Mouse (Mus musculus) B cell, adult (primary cell): ENCODE measurements around the gene Mymx. TPM values are rescaled to one million over a fixed set of nuclear protein-coding genes. Genes with fewer than 3 reads are reported as not detected.

Source experiments
- total RNA-seq: library from RNA; stranded (reverse); gene quantifications from 4 replicates; pipeline ENCODE4 v1.2.4, GENCODE M21; 2023; ENCODE audit not compliant: inconsistent age

Mymx gene
- total RNA-seq, result not detected in 4 replicates

DNA sequence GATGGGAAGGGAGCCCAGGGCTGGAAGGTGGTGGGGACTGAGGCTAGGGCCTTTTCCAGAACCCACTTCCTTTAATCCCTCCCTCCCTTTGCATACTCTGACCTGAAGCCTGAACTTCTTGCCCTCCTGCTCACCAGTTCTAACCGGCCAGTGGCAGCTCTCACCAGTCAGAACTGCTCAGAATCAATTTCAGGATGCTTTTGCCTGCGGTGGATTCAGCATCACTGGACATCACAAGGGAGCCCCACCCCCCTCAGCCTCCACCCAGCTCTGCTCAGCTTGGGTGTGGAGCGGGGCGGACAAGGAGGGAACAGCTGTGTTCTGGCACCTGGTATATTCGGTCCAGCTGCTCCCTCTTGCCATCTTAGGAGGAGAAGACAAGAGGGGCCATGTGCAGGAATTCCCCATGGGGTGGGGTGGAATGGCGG is at the start of gene Mymx:
Gene Mymx (minus strand): TSS at position 226 of the 428 bp plus-strand sequence.

DNA sequence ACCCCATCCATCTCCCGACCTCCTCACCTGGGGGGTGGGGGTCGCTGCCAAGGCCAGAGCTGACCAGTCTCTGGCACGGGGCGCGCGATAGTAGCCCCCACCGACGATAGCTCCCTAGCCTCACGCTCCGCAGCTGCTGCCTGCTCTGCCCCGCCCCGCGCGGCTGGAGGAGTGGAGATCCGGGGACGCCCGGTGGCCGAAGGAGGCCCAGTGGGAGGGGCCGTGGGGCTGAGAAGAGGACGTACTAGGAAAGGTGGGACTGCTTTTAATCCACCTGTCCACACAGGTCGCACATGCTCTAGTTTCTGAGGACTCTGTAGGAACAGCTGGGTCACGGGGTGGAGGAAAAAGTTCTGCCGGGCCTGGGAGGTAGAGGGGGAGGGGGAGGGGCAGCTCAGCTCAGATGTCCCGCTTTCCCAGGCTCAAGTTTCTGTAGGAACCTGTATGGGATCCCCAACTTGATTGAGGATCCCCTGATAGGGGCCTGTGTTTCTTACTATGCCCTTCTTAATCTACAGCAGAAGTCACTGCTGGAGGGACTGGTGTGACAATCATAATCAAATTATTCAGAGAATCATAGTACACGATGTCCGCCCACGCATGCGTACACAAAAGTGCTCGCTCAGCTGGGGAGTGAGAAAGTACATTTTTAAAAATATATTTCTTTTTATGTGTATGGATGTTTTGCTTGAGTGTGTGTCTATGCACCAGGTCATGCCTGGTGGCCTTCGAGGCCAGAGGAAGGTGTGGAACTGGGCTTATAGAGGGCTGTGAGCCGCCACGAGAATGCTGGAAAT is 2.3 kb downstream of the Mymx start, which contains the start of gene Slc29a1:
Gene Slc29a1 (minus strand): TSS at position 161 of the 797 bp plus-strand sequence.

DNA sequence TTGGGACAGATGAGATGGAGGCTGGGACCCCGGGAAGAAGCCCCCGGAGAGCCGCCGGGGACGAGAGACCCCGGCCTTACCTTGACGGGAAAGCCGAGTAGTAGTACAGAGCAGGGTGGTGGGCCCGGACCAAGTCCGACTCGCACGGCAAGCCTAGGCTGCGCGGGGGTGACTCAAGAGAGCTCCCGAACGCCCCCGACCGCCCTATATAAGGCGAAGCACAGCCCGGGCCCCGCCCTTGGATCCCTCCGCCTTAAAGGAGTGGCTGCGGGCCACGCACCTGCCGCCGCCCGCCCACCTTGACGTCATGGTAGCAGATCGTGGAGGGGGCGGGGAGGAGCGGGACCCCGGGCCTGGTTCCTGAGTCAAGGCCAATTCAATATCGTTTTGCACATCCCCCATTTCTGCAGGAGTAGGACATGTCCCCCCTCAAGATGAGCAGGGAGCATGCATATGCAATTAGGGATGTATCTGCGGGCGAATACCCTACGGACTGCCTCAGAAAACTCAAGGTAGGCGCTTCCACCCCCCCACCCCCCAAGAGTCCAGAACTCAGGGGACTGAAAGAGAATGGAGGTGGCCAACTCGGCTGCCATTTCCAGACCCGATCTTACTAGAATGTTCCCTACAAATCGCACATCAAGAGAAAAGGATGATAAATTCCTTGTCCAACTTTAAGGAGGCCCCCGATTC is 28.7 kb downstream of the Mymx start, which contains the start of gene Hsp90ab1:
Gene Hsp90ab1 (minus strand): TSS at position 185 of the 693 bp plus-strand sequence.

GRCm38 (mm10) chr17:45563655-45564530 is 38.0 kb downstream of the Mymx start, which contains the start of gene Slc35b2:
TSS of gene Slc35b2 (plus strand) at chr17:45563874.

DNA sequence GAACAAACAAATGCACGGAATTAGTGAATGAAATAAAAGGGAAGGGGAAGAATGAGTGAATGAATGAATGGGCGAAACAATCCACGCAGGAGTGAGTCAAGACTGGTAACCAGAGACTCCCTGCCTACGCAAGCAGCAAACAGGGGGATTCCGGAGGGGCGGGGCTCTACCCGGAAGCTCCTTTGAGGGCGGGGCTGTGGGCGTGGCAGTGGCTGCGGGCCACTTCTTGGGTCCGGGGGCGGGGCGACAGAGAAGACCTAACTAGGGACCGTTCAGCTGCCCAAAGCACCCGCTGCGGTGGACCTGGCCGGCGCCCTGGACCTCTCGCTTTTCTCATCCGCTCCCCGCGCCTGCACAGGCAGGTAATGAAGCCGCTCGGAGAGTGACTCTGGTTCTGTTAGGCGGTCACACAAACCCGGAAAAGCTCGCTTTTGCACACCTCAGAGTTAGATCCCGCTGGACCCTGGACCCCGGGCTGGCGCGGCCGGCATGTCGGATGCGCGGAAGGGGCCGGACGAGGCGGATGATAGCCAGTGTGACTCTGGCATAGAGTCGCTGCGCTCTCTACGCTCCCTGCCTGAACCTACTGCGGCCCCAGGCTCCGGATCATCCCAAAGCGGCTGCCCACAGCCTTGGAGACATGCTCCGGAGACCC is 46.3 kb downstream of the Mymx start, which contains the start of gene Nfkbie:
Gene Nfkbie (plus strand): TSS at position 252 of the 655 bp plus-strand sequence.

Other genes starting within 250 kb of the Mymx start
- 94.6 to 97.8 TPM (median 95.5 TPM) in 4 replicates for gene Cdc5l, start 168.4 kb downstream of the Mymx start, total RNA-seq
- gene Spats1, start 126.7 kb downstream of the Mymx start, total RNA-seq, result not detected in 4 replicates
- 13.8 to 18.5 TPM (median 17.9 TPM) in 4 replicates for gene Aars2, start 95.3 kb downstream of the Mymx start, total RNA-seq
- not detected in 4 replicates for gene Tcte1, start 78.7 kb downstream of the Mymx start, total RNA-seq
- 0.16 to 0.80 TPM (median 0.47 TPM) in 4 replicates for gene Tmem151b, start 52.4 kb downstream of the Mymx start, total RNA-seq
- 151 to 160 TPM (median 154 TPM) in 4 replicates for gene Nfkbie, start 46.4 kb downstream of the Mymx start, total RNA-seq
- gene Slc35b2, start 38.2 kb downstream of the Mymx start, total RNA-seq, result 50.3 to 70.4 TPM (median 57.4 TPM) in 4 replicates
- gene Hsp90ab1, start 28.8 kb downstream of the Mymx start, total RNA-seq, result 1,056 to 1,151 TPM (median 1,099 TPM) in 4 replicates
- gene Slc29a1, start 2.5 kb downstream of the Mymx start, total RNA-seq, result 22.9 to 26.3 TPM (median 25.1 TPM) in 4 replicates
- gene Capn11, start 57.2 kb upstream of the Mymx start, total RNA-seq, result 1.5 to 3.8 TPM (median 2.1 TPM) in 4 replicates
- 26.2 to 32.3 TPM (median 28.8 TPM) in 4 replicates for gene Mrpl14, start 84.2 kb upstream of the Mymx start, total RNA-seq
- 25.9 to 36.5 TPM (median 29.4 TPM) in 4 replicates for gene Tmem63b, start 84.8 kb upstream of the Mymx start, total RNA-seq
- gene 1600014C23Rik, start 131.7 kb upstream of the Mymx start, total RNA-seq, result not detected in 4 replicates